Mouse (Mus musculus): Measurements from ENCODE around the gene Tram1l1. TPM values are rescaled to one million over a fixed set of nuclear protein-coding genes. Genes with fewer than 3 reads are reported as not detected.

Tram1l1 gene
- polyA plus RNA-seq, 1 experiment from 2014 or later = 35.7 TPM

Other genes starting within 250 kb of the Tram1l1 start
- not detected in 2 replicates for gene 1700006A11Rik, start 105.2 kb downstream of the Tram1l1 start, polyA plus RNA-seq (2015; fragmentation: Nextera tagmentation; extraction: Ambion mirVana)